Mouse (Mus musculus): ENCODE results near the gene Tra2b.
"Not testable (repeated sequence)": the region's sequence is repeated elsewhere in the genome, so short reads cannot be mapped to it uniquely, and the experiment has no call there.

Gene Tra2b

DNA sequence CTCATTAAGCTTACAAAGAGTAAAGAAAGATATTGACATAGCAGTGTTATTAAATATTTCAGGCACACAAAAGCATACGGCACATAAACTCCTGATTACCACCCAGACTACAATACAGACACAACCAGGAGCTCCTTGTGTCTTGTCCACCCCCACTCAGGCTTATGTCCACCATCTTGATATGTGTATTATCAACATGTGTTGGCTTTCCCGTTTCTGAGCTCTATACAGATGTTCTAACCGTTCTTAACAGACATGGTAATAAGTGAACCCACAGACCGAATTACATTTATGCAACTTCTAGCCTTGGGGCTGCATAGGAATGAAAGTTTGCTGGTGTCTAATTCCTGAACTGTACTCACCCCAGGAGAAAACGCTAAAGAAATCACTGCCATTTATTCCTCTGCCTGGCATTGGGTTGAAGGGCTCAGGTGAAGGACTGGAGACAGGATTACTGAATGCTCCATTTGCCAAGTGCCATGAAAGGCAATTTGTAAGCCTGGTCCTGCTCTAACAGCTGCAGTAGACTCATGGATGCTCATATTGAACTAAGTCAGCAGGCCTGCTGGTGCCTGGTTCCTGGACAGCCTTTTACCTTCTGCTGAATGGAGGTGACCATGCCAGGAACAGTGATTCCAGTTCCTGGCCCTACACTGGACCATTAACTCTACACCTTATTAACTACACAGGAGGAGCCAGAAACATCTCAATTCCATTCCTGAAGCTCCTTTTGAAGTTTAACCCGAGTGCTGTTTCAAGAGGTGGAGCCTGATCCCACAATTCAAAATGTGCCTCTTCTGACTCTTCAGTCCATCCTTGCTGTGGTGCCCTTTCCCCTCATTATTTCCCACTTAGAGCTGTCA is 24.2 kb downstream of the Tra2b start:
- DNase-seq = no peak

GRCm38 (mm10) chr16:22240856-22241255 is 24.9 kb downstream of the Tra2b start:
- no peak for DNase-seq

DNA sequence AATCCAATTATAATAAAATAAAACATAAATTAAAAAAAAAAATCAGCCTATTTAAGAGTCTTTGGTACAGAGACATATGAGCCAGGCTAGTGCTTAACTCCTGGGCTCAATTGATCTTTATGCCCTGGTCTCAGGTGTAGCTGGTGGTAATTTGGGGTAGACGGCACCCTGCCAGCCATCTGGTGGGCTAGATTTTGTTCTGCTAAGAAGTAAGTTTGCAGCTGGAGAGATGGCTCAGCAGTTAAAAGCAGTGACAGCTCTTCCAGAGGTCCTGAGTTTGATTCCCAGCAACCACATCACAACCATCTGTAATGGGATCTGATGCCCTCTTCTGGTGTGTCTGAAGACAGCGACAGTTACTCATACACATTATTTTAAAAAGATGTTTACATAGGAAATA is 25.8 kb downstream of the Tra2b start:
- DNase-seq = no peak

GRCm38 (mm10) chr16:22238928-22239620 is 26.7 kb downstream of the Tra2b start:
- DNase-seq = no peak

- DNase-seq = not testable (repeated sequence)
Measured at GRCm38 (mm10) chr16:22238402-22238801, 27.4 kb downstream of the Tra2b start.

GRCm38 (mm10) chr16:22236814-22237213 is 29.0 kb downstream of the Tra2b start:
- DNase-seq = no peak

DNA sequence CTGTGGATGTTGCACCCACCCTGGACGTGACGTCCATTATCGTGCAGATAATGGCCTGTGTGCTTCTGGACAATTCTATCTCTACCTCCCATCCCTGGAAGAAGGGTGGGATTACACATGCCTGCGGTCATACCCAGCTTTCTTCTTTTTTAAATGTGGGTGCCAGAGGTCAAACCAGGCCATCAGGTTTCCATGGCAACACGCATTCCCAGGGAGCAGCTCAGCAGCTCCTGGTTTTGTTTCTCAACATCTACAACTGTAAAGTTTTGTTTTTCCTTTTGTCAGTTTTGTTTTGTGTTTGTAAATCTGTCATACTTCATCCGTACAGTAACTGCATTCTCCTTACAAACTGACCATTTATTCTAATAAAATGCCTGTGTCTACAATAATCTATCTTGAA is 31.3 kb downstream of the Tra2b start:
- no peak for DNase-seq

DNA sequence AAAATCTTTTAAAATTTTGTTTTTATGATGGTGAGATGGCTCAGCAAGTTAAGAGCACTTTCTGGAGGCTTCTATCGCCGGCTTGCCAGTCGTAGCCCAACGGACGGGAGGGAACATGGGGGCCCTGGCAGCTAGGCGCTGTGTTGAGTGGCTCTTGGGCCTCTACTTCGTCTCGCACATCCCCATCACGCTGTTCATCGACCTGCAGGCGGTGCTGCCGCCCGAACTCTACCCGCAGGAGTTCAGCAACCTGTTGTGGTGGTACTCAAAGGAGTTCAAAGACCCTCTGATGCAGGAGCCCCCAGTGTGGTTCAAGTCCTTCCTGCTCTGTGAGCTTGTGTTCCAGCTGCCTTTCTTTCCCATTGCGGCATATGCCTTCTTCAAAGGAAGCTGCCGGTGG is 35.5 kb downstream of the Tra2b start:
- not testable (repeated sequence) for DNase-seq

- no peak for DNase-seq
Measured at GRCm38 (mm10) chr16:22203501-22203900, 62.3 kb downstream of the Tra2b start.

DNA sequence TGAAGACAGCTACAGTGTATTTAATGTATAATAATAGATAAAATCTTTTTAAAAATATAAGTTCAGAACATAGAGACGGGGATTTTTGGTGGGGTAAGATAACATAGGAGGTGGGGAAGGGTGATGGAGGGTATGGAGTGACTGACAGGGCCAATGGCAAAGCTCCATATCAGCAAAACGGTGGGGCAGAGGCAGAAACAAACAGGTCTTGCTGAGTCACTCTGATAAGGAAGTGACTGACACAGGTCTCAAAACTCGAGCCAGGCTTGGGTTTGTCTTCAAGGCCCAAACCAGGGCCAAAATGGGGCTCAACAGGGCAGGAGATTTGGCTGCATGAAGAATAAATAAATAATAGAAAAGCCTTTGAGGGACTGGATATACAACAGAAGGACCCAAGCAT is 63.9 kb downstream of the Tra2b start:
- no peak for DNase-seq

- DNase-seq = no peak
Measured at GRCm38 (mm10) chr16:22200476-22200875, 65.3 kb downstream of the Tra2b start.
